Mouse (Mus musculus): Measurements from ENCODE around the gene BC005537.

BC005537 gene

DNA sequence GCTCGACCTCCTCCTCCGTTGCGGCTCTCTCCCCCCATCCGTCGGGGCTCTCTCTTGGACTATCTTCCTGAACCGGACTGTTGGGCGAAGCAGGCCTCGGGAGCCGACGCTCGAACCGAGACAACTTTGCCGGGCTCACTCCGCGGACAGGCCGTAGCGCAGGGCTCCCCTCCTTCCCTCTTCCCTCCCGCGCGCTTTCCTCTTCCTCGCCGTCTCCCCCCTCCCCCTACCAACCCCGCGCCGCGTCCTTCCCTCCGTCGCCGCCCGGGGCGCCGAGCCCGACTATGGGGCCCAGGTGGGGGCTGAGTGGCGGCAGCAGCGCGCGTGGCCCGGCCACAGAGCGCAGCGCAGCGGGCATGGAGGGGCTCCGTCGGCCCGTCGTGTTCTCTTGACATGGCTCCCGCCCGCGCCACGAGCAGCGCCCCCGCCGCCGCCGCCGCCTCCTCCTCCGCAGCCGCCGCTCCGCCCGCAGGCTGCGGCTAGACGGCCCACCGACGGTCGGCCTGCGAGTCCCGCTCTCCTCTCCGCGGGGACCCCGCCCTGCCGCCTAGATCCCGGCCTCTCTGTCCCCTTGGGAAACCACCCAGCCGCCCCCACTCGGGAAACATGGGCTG is at the start of gene BC005537:
Gene BC005537 (plus strand): TSS at position 350 of the 614 bp plus-strand sequence.
- under 1% methylated on average over 74 of the region's 74 CpGs for WGBS

DNA sequence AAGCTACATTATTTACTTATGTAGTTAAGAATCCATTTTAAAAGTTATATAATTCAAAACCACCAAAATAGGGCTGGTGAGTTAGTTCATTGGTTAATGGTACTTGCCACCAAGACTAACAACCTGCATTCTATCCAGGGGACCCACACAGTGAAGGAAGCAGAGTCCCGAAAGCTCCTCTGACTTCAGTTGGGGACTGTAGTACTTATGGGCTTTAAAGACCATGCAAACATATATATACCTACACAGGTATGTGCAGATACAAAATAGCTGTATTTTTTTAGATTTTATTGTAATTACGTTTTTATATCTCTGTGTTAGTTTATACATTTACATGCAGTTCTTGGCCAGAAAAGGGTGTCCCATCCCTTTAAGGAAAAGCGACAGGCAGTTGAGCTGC is 44.7 kb upstream of the BC005537 start:
- 97% methylated on average over 3 of the region's 3 CpGs for WGBS

DNA sequence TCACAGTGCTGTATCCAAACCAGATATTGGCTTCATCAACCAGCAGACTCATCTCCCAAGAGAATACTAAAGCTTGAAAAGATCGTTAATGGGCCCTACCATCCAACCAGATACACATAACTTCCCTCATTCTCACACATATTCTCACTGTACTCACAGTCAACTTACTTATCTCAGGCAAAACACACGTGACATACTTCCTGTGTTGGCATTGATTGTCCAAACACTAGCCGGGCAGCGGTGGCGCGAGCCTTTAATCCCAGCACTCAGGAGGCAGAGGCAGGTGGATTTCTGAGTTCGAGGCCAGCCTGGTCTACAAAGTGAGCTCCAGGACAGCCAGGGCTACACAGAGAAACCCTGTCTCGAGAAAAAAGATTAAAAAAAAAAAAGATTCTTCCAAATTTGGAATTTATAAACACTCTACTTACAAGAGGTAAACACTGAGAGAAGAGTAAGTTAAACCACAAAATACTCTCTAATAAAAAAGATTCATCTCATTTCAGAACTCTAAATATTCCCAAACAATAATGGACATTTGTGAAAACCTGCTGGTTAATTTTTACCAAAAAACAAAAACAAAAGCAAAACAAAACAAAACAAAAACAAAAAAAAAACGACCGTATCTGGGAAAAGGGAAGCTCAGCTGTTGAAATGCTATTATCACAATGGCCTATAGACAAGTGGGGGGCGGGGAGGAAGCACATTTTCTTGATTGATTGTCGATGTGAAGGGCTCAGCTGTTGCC is 43.5 kb upstream of the BC005537 start:
- WGBS = 90% methylated on average over 12 of the region's 12 CpGs

DNA sequence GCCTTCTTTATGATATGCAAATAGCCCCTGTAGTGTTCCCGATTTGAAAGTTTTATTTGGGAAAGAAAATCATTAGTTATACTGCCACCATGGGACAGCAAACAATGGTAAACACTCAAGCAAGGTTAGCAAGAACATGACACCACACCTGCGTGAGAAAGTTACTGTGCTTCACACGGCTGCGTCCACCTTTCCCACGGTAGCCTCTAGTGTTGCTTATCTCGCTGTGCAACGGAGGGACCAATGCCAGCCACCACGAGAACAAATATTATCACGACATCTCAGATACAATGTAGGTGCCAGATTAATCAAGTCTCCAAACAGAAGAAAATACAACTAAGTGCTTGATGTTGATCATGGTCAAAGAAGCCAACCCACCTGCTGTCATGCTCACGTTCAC is 42.0 kb upstream of the BC005537 start:
- WGBS = 93% methylated on average over 10 of the region's 10 CpGs

GRCm38 (mm10) chr13:24760351-24760870 is 41.0 kb upstream of the BC005537 start:
- WGBS = 41% methylated on average over 5 of the region's 5 CpGs

GRCm38 (mm10) chr13:24761083-24761402 is 40.4 kb upstream of the BC005537 start:
- WGBS = 6% methylated on average over 10 of the region's 10 CpGs

DNA sequence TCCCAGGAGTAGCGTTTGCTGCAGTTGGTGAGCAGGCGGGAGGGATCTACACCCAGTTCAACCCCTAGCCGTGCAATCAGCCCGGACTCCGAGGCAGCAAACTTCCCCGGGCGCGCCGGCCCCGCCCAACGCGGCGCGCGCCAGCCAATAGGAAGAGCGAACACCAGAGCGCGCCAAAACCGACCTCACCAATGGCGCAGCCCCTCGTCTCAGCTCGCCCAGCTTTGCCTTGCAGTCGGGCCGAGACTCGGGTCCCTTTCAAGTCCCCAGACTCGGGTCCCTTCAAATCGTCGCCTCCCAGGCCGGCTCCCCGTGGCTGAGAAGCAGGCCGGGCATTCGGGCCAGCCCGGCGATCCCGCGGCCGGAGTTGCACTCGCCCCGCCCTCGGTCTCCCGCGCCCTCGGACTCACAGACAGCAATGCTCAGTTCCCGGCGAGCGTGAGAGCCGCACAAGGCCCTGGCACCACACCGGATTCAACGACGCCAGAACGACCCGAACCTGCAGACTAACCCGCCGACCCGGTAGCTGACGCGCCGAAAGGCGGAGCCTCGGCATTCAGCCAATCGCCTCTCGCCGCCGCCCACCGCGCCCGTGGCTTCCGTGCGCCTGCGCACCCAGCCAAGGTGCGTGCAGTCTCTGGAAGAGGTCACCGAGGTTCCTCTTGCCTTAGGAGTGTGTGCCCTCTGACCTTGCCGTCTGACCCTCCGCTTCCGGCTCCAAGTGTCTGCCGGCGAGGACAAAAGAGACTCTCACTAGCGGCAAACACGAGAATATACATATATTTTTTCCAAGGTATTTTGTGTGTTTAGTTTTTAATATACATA is 39.8 kb upstream of the BC005537 start, which contains the start of gene Gmnn:
Gene Gmnn (minus strand): TSS at position 521 of the 825 bp plus-strand sequence.
- WGBS = under 1% methylated on average over 79 of the region's 79 CpGs

DNA sequence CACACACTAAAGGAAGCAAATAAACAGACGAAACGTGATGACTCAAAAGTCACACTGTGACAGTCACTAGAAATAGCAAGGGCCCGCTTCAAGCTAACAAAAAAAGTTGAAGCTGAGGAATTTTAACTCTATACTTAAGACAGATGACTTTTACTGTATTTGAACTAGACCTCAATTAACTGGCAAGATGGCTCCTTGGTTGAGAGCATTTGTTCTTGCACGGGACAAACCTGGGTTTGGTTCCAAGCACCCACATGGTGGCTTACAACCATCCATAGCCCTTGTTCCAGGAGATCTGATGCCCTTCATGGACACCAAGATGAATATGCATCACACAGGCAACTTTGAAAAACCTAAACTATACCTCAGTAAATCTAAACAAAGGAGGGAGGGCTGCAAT is 39.2 kb upstream of the BC005537 start:
- WGBS = 26% methylated on average over 4 of the region's 4 CpGs

DNA sequence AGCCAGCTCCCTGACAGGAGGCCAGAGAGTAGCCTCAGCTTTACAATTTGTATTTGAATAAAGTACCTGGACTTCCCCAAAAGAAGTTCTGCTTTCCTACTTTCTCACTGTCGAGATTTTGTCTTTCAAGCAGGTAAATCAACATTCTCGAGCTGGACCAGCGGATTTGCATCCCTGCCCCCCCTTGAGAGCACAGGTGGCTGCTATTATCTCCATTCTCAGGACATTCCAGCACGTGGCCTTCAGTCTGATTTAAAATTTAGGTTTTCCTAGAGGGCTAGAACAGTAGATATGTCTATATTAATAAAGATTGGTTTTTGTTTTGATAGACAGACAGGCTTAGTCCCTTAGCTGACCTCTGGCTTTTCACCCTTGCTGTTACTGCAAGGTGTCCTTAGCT is 33.6 kb upstream of the BC005537 start:
- WGBS = 71% methylated on average over 4 of the region's 4 CpGs

GRCm38 (mm10) chr13:24771482-24771881 is 30.0 kb upstream of the BC005537 start:
- 93% methylated on average over 10 of the region's 10 CpGs for WGBS

DNA sequence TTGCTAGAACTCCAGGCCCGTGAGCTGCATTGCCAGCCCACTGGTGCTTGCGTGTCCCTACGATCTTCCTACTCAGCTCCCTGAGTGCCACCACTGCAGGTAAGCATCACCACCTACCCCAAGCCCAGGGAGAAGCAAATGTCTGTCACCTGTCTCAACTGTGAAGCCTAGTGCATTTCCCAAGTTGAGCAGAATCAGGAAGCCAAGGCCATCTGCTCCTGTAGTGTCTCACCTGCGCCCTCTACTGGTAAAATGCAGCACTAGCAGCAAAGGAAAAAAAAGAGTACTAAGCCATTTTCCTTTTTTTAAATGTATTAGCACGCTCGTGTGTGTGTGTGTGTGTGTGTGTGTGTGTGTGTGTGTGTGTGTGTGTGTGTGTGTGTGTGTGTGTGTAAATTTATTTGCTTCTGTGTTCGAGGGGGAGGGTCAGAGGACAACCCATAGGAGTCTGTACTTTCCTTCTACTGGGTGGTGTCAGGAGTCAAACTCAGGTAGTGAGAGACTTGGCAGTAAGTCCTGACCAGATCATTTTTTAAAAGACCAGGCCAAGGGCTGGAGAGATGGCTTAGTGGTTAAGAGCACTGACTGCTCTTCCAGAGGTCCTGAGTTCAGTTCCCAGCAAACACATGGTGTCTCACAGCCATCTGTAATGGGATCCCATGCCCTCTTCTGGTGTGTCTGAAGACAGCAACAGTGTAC is 25.2 kb upstream of the BC005537 start:
- 34% methylated on average over 7 of the region's 7 CpGs for WGBS

DNA sequence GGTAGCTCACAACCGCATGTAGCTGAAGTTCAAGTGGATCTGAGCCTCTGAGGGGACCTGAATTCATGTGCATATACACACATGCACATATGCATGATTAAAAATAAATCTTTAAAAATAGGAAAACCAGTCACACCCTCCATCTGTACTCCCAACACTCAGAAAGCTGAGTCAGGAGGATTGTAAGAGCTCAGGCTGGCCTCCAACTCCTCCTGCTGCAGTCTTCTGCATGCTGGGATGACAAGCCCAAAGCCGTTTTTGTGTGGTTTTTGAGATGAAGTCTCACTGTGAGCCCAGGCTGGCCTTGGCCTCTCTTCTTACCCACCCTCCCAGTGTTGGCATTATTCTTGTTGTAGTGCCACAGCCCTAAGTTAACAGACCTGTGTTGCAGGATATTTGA is 23.4 kb upstream of the BC005537 start:
- 59% methylated on average over 2 of the region's 2 CpGs for WGBS

DNA sequence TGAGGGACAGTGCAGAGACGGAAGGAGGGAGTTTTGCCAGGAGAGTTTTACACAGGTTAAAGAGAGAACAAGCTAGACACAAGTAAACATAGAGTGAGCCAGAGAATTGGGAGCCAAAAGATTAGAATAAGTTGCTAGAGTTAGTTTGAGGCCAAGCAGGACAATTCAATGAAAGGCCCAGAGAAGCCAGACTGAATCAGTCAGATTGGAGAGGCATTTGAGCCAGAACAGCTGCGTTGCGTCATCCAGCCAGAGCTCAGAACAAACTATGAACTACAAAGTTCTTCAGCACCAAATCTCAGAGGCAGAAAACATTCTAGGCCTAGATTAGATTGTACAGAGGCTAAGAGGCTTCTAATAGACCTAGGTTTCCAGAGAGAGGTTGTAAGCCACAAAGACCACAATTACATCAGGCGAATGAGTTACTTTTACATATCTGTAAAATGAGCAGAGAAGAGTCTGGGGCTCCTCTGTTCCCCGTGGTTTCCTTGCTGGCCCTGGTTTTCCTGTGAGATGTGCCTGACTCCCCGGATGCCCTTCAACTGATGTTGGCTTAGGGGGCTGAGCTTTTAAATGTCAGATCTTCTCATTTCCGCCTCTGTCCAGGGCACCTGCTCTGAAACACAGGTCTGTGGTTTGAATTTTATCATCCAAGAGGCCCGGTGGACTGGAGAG is 22.6 kb upstream of the BC005537 start:
- 93% methylated on average over 8 of the region's 8 CpGs for WGBS

DNA sequence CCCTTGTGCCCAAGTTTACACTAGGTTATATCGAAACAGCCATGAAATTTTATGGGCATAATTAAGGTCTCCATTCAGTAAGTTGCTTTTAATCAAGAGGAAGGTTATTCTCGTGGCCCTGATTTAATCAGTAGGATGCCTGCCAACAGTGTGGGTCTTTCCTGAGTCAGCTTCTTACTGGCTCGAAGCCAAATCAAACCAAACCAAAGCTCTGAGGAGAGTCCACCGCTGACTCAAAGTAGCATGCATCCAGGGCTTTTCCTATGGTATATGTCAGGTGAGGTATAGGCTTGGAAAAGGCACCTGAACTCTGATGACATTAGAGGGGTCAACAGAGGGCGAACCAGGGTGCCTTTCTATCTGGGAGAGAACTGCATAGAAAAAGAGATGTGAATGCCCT is 19.5 kb upstream of the BC005537 start:
- 59% methylated on average over 5 of the region's 5 CpGs for WGBS

DNA sequence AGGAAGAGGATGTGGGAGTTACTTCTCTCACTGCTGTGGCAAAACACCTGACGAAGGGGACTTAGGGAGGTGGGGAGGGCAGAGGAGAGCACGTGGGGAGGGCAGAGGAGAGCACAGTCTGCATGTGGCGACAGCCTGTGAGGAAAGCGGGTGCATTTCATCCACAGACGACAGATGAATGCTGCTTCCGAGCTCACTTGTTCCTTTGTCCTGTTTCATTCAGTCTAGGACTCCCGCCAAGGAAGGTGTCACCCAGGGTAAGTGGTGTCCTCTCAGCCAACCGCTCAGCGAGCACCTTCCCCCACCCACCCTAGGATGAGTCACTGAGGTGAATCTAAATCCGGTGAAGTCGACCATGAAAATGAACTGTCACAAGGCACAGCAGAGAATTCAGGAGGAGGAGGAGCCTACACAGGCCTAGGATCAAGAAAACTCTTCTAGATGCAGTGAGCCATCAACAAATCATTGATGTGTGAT is 15.4 kb upstream of the BC005537 start:
- 31% methylated on average over 11 of the region's 11 CpGs for WGBS

DNA sequence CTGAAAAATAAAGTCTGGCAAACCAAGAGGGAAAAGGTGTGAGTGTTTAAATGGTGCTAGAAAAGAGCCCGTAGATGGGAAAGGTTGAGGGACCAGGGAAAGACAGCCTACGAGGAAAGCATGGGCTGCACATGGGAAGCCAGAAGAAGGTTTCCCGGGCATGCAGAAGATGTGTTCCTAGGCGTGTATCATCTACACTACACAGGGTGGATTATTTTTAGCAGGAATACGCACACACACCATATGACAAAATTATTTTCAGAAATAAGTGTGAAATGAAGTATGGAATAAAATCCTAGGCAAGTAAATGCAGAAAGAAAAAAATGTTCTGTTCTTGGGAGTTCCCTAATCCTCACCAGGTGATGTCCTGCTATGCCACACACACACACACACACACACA is 14.0 kb upstream of the BC005537 start:
- WGBS = 44% methylated on average over 5 of the region's 5 CpGs

DNA sequence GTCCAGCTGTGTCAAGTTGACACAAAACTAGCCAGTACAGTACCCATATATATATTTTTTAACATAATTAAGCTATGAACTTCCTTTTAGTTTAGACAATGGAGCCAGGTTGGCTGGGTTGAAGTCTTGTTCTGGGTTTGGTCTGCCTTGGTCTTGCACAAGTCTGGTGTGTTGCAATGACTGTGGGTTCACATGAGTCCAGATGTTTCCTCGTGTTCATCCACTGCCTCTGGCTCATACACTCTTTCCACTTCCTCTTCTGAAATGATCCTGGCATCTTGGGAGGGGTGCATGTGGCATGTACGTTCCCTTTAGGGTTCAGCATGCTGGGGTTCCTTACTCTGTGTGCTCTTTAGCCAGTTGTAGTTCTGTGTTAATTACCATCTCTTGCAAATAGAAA is 10.1 kb upstream of the BC005537 start:
- 73% methylated on average over 2 of the region's 2 CpGs for WGBS

GRCm38 (mm10) chr13:24792411-24793045 is 8.9 kb upstream of the BC005537 start:
- 58% methylated on average over 9 of the region's 9 CpGs for WGBS

GRCm38 (mm10) chr13:24798686-24799085 is 2.8 kb upstream of the BC005537 start:
- WGBS = 98% methylated on average over 4 of the region's 4 CpGs

DNA sequence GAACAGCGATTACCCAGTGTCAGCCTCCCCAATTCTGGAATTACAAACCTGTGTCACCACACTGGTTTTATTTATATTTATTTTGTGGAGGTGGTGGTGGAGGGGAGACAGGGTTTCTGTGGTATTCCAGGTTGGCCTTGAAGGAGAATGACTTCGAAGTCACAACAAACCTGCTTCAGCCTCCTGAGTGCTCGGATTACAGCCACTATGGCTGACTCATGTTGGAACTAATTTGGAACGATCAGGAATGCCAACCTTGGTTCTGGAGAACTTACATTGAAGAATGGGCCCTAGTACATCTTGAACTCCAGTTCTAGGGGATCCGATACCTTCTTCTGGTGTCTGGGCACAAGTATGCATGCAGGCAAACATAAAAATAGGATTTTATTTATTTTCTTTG is 2.1 kb upstream of the BC005537 start:
- 62% methylated on average over 5 of the region's 5 CpGs for WGBS
